Mouse (Mus musculus) erythroblast, adult 5-6 weeks (primary cell): ENCODE measurements around the gene H2-M1. TPM values are rescaled to one million over a fixed set of nuclear protein-coding genes. Genes with fewer than 3 reads are reported as not detected.

Source experiments
- ATAC-seq: replicated peaks from 2 replicates; pipeline ENCODE4 v1.8.0; 2016; ENCODE audit warnings: moderate number of reproducible peaks, mild to moderate bottlenecking, moderate TSS enrichment, inconsistent platforms; ENCODE audit not compliant: poor library complexity, low FRiP score, severe bottlenecking
- total RNA-seq, 2 experiments: library from RNA; stranded (forward) in 1 of 2; stranded (reverse) in 1 of 2; fragments of 150-400 nt in 1 of 2; fragments of 200-764, 138-1000 nt in 1 of 2; gene quantifications; 2 replicates each; pipeline versions ENCODE4 v1.2.3 to v1.2.4; 2015 to 2017; ENCODE audit warnings: low replicate concordance in 2 of 2

H2-M1 gene
- total RNA-seq (2015; ENCODE audit: low replicate concordance), result not detected in 2 replicates
- not detected in 2 replicates for total RNA-seq (2017; ENCODE audit: low replicate concordance)

- no peak for ATAC-seq
Measured at GRCm38 (mm10) chr17:36672119-36672518, at the start of gene H2-M1. Gene H2-M1 (minus strand): TSS chr17:36672219.

GRCm38 (mm10) chr17:36697693-36698092 is 25.7 kb upstream of the H2-M1 start:
- ATAC-seq, result no peak

GRCm38 (mm10) chr17:36642566-36642965 is 29.5 kb downstream of the H2-M1 start, which contains the start of gene H2-M9:
Gene H2-M9 (minus strand): TSS chr17:36642666.
- no peak for ATAC-seq

Other genes starting within 250 kb of the H2-M1 start
- not detected in 2 replicates for gene H2-M10.4, start 209.9 kb downstream of the H2-M1 start, total RNA-seq (2015; ENCODE audit: low replicate concordance)
- gene H2-M10.4, start 209.9 kb downstream of the H2-M1 start, total RNA-seq (2017; ENCODE audit: low replicate concordance), result not detected in 2 replicates
- not detected in 2 replicates for gene H2-M11, start 125.1 kb downstream of the H2-M1 start, total RNA-seq (2015; ENCODE audit: low replicate concordance)
- gene H2-M11, start 125.1 kb downstream of the H2-M1 start, total RNA-seq (2017; ENCODE audit: low replicate concordance), result not detected in 2 replicates
- gene H2-M9, start 29.6 kb downstream of the H2-M1 start, total RNA-seq (2015; ENCODE audit: low replicate concordance), result not detected in 2 replicates
- gene H2-M9, start 29.6 kb downstream of the H2-M1 start, total RNA-seq (2017; ENCODE audit: low replicate concordance), result 0.42 TPM in 1 of 2 replicates, not detected in the other
- not detected in 2 replicates for gene H2-M10.5, start 100.7 kb upstream of the H2-M1 start, total RNA-seq (2015; ENCODE audit: low replicate concordance)
- gene H2-M10.5, start 100.7 kb upstream of the H2-M1 start, total RNA-seq (2017; ENCODE audit: low replicate concordance), result not detected in 2 replicates
- gene H2-M10.6, start 140.0 kb upstream of the H2-M1 start, total RNA-seq (2015; ENCODE audit: low replicate concordance), result not detected in 2 replicates
- gene H2-M10.6, start 140.0 kb upstream of the H2-M1 start, total RNA-seq (2017; ENCODE audit: low replicate concordance), result not detected in 2 replicates
- gene Trim26, start 164.9 kb upstream of the H2-M1 start, total RNA-seq (2015; ENCODE audit: low replicate concordance), result 88.8 and 93.2 TPM in 2 replicates
- 63.6 and 65.4 TPM in 2 replicates for gene Trim26, start 164.9 kb upstream of the H2-M1 start, total RNA-seq (2017; ENCODE audit: low replicate concordance)
- gene Trim15, start 195.0 kb upstream of the H2-M1 start, total RNA-seq (2015; ENCODE audit: low replicate concordance), result not detected in 2 replicates
- gene Trim15, start 195.0 kb upstream of the H2-M1 start, total RNA-seq (2017; ENCODE audit: low replicate concordance), result 0.70 and 2.5 TPM in 2 replicates
- gene Trim10, start 197.4 kb upstream of the H2-M1 start, total RNA-seq (2015; ENCODE audit: low replicate concordance), result 592 TPM in 2 replicates
- gene Trim10, start 197.4 kb upstream of the H2-M1 start, total RNA-seq (2017; ENCODE audit: low replicate concordance), result 1,227 and 1,601 TPM in 2 replicates
- not detected in 2 replicates for gene Trim40, start 217.9 kb upstream of the H2-M1 start, total RNA-seq (2015; ENCODE audit: low replicate concordance)
- not detected in 2 replicates for gene Trim40, start 217.9 kb upstream of the H2-M1 start, total RNA-seq (2017; ENCODE audit: low replicate concordance)
- gene Trim31, start 225.9 kb upstream of the H2-M1 start, total RNA-seq (2015; ENCODE audit: low replicate concordance), result not detected in 2 replicates
- gene Trim31, start 225.9 kb upstream of the H2-M1 start, total RNA-seq (2017; ENCODE audit: low replicate concordance), result not detected in 2 replicates